ENCODE assay signal across 9 mouse cellular contexts in the genomic region with DNA sequence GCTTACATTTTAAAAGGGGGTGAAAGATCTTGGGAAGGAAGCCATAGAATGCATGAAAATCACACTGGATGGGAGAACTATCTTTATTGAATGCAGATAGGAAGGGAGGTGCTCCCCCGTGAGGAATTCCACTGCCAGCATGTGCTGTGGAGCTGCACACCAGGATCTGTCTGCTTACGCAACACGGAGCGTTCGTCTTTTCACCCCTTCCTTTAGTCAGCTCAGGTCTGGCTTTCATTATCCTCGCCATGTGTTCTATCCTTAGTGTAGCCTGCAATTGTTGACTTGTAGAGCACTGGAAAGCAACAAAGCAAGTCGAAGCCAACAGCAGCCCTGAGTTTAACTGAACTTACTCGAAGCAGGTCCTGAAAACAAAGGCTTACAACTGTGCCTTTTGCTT.
DNase-seq lines count a peak whose midpoint lies in the region; ATAC-seq lines count a peak whose summit lies in the region.
"Had no signal": no experiment of that assay in that cellular context is flagged by ENCODE, and none has a peak within 500 bp of the region (broad histone marks: within the 10 kb centered on the region; RNA-seq: fewer than 3 reads in every experiment).

No protein-coding gene starts in this region.

- H3K36me3 ChIP-seq in forebrain, embryonic 11.5 days (ENCODE audit: control insufficient read depth, insufficient read depth, low read length), result no peaks in the 10 kb centered on the region

- ATAC-seq in forebrain, embryonic 11.5 days (replicated peaks; ENCODE audit: low FRiP score), result no peak

- no peak overlapping the region for H3K4me2 ChIP-seq in forebrain, embryonic 11.5 days (ENCODE audit: low read depth, low read length, severe bottlenecking)

- H3K27me3 ChIP-seq in forebrain, embryonic 11.5 days (ENCODE audit: control insufficient read depth, insufficient read depth, low read length), result no peaks in the 10 kb centered on the region

- H3K4me3 ChIP-seq in forebrain, embryonic 11.5 days (ENCODE audit: low read depth, low read length), result no peak overlapping the region

- H3K4me1 ChIP-seq in forebrain, embryonic 11.5 days (replicated peaks; ENCODE audit: control insufficient read depth, insufficient read depth, low read length), result no peaks in the 10 kb centered on the region

- H3K9ac ChIP-seq in forebrain, embryonic 11.5 days (ENCODE audit: low read length), result no peak overlapping the region
- H3K9ac ChIP-seq: liver, embryonic 14.5 days had no signal

- peak; percentile 8 for DNase-seq in gastrocnemius, postnatal 25 days
- no peak for DNase-seq in gastrocnemius, postnatal 10 days
- peak; percentile 34 for DNase-seq in urinary bladder, postnatal 14 days (ENCODE audit: low spot score)
- no peak for DNase-seq in urinary bladder, adult 2 months (ENCODE audit: low spot score)
- DNase-seq in layer of hippocampus, adult 9-11 months, result peak; percentile 18
- no peak for DNase-seq in spleen, postnatal 10 days (ENCODE audit: low spot score in 2 of 2)
- no peak for DNase-seq in kidney, adult 9 months
- DNase-seq in forebrain, embryonic 11.5 days (ENCODE audit: low spot score), result no peak

- no peak overlapping the region for H3K27ac ChIP-seq in forebrain, embryonic 11.5 days (ENCODE audit: low read depth, low read length)
- H3K27ac ChIP-seq: liver, embryonic 14.5 days had no signal

- H3K9me3 ChIP-seq in forebrain, embryonic 11.5 days (ENCODE audit: control insufficient read depth, low read length), result no peaks in the 10 kb centered on the region

- 81% methylated on average over 8 of the region's 8 CpGs for WGBS in forebrain, embryonic 11.5 days

Comparison
In these comparisons a context has a peak if more than half of its experiments do, and no peak if none do; other contexts are left out.
1. DNase-seq: peak in gastrocnemius, postnatal 25 days (single experiment), urinary bladder, postnatal 14 days (single experiment) and layer of hippocampus, adult 9-11 months (single experiment); none in gastrocnemius, postnatal 10 days (single experiment), urinary bladder, adult 2 months (single experiment), spleen, postnatal 10 days (0 of 2), kidney, adult 9 months (single experiment) and forebrain, embryonic 11.5 days (single experiment).